Mouse (Mus musculus): Measurements from ENCODE around the gene Slc25a13.

Gene Slc25a13

DNA sequence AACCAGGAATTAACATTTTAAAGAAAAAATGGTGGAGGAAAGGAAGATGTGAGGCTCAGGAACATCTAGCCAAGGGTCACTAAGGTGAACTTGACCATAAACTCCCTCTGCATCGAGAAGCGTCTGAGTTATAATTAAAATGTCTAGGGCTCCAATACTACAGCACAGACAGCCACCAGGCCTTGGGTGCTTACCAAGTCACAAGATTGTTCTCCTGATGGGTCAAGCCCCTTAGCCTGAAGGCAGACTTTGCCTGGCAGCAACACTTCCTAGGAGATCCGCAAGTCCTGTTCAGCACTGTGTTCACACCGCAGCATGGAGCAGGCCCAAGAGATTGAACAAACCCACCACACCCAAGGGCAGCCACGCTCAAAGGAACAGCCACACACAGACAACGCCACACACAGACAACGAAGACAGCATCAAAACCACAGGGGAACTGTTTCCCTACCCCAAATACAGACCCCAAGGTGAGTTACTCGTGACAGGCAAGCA is 83.4 kb downstream of the Slc25a13 start:
- Histone ChIP-seq H3K9me3 (ENCODE audit: low read length) (no peaks in the 10 kb centered on the region), H3K27me3 (ENCODE audit: insufficient read depth, low read length) (no peaks in the 10 kb centered on the region), H3K36me3 (ENCODE audit: insufficient read depth, low read length) (peaks cover 50% of the 10 kb centered on the region), H3K4me3 (replicated peaks; ENCODE audit: low read length) (no peak overlapping the region), H3K4me1 (replicated peaks; ENCODE audit: low read depth, low read length) (peaks cover 56% of the 10 kb centered on the region)
- TF ChIP-seq CTCF (conservative IDR thresholded peaks at IDR 0.05; ENCODE audit: low read length) = no peak
- no peak for TF ChIP-seq POU5F1 (IDR thresholded peaks at IDR 0.05; ENCODE audit: borderline replicate concordance, low read length)
- no peak for TF ChIP-seq NANOG (IDR thresholded peaks at IDR 0.05; ENCODE audit: borderline replicate concordance, low read length)

DNA sequence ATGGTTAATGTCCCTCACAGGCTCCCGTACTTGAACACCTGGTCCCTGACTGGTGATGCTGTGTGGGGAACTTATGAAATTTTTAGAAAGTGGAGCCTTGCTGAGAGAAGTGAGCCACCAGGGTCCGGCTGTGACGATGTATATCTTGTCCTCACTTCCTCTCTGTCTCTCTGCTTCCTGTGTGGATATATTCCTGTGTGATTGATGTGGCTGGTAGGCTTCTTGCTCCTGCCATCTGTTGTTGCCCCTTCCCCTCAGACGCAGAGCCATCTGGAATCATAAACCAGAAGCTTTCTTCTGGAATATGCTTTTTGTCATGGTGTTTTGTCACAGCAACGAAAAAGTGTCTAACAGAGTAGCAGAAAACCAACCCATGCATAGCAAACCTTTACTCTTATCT is 84.9 kb downstream of the Slc25a13 start:
- TF ChIP-seq NANOG (IDR thresholded peaks at IDR 0.05; ENCODE audit: borderline replicate concordance, low read length) (no peak), POU5F1 (IDR thresholded peaks at IDR 0.05; ENCODE audit: borderline replicate concordance, low read length) (no peak), CTCF (conservative IDR thresholded peaks at IDR 0.05; ENCODE audit: low read length) (no peak)
- H3K9me3 ChIP-seq (ENCODE audit: low read length) = no peaks in the 10 kb centered on the region
- H3K27me3 ChIP-seq (ENCODE audit: insufficient read depth, low read length) = no peaks in the 10 kb centered on the region
- peaks cover 63% of the 10 kb centered on the region for H3K36me3 ChIP-seq (ENCODE audit: insufficient read depth, low read length)
- peaks cover 40% of the 10 kb centered on the region for H3K4me1 ChIP-seq (replicated peaks; ENCODE audit: low read depth, low read length)
- no peak overlapping the region for H3K4me3 ChIP-seq (replicated peaks; ENCODE audit: low read length)

DNA sequence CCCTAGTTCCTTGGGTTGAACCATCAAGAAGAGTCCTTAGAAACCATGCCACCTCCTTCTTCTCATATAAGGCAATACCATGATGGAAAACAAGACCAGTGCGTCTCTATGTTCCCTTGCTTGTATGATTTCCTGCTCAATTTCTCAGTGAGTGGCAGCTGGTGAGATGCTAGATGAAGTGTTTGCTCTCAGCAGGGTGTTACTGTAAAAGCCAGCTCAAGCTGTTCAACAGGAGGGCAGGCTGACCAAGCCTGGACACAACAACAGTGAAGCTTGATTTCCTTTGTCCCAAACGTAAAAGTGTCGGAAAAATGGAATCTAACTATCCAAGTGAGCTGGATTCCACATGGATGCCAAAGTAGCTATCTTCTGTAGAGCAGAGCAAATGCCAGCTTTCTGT is 91.4 kb downstream of the Slc25a13 start:
- H3K27me3 ChIP-seq (ENCODE audit: insufficient read depth, low read length) = no peaks in the 10 kb centered on the region
- no peaks in the 10 kb centered on the region for H3K9me3 ChIP-seq (ENCODE audit: low read length)
- peaks cover 8% of the 10 kb centered on the region for H3K4me1 ChIP-seq (replicated peaks; ENCODE audit: low read depth, low read length)
- H3K36me3 ChIP-seq (ENCODE audit: insufficient read depth, low read length) = peaks cover 66% of the 10 kb centered on the region
- H3K4me3 ChIP-seq (replicated peaks; ENCODE audit: low read length) = no peak overlapping the region
- TF ChIP-seq POU5F1 (IDR thresholded peaks at IDR 0.05; ENCODE audit: borderline replicate concordance, low read length) = no peak
- no peak for TF ChIP-seq CTCF (conservative IDR thresholded peaks at IDR 0.05; ENCODE audit: low read length)
- TF ChIP-seq NANOG (IDR thresholded peaks at IDR 0.05; ENCODE audit: borderline replicate concordance, low read length) = no peak

DNA sequence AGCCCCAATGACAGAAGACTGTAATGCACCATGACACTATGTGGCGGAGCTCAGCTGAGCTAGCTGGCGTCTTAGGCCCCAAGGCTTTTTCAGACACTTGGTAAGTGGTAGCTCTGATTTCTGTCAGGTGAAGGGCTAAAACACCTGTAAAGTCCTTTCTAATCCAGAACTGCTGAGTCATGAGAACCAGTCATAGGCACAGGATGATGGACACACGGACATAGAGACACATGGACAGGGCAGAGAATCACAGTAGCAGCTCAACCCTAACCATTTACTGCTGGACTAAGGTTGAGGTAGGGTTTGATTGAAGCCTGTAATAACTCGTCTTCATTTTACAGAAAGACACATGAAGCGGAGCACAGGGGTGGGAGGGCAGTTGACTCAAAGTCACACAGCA is 95.1 kb downstream of the Slc25a13 start:
- H3K36me3 ChIP-seq (ENCODE audit: insufficient read depth, low read length) = peaks cover 61% of the 10 kb centered on the region
- H3K9me3 ChIP-seq (ENCODE audit: low read length) = no peaks in the 10 kb centered on the region
- peaks cover 12% of the 10 kb centered on the region for H3K4me1 ChIP-seq (replicated peaks; ENCODE audit: low read depth, low read length)
- TF ChIP-seq CTCF (conservative IDR thresholded peaks at IDR 0.05; ENCODE audit: low read length) = no peak
- no peak overlapping the region for H3K4me3 ChIP-seq (replicated peaks; ENCODE audit: low read length)
- no peaks in the 10 kb centered on the region for H3K27me3 ChIP-seq (ENCODE audit: insufficient read depth, low read length)

DNA sequence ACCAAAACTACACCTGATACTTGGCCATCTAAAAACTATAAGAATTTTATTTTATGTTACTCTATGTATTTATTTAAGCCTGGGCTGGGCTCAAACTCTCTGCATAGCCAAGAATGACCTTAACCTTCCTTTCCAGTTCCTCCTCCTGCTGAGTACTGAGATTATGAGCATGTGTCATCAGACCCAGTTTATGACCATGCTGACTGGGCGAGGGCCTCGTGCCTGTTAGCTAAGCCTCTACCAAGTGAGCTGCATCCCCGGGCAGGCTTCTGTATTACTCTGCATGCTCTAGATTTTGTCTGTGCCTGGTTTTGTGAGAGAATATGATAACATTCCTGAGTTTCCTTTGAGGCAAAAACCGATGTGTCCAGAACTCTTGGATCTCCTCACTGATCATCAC is 96.1 kb downstream of the Slc25a13 start:
- Histone ChIP-seq H3K27me3 (ENCODE audit: insufficient read depth, low read length) (no peaks in the 10 kb centered on the region), H3K4me3 (replicated peaks; ENCODE audit: low read length) (no peak overlapping the region), H3K36me3 (ENCODE audit: insufficient read depth, low read length) (peaks cover 66% of the 10 kb centered on the region), H3K9me3 (ENCODE audit: low read length) (no peaks in the 10 kb centered on the region), H3K4me1 (replicated peaks; ENCODE audit: low read depth, low read length) (peaks cover 21% of the 10 kb centered on the region)
- TF ChIP-seq NANOG (IDR thresholded peaks at IDR 0.05; ENCODE audit: borderline replicate concordance, low read length) (no peak), POU5F1 (IDR thresholded peaks at IDR 0.05; ENCODE audit: borderline replicate concordance, low read length) (no peak), CTCF (conservative IDR thresholded peaks at IDR 0.05; ENCODE audit: low read length) (no peak)

DNA sequence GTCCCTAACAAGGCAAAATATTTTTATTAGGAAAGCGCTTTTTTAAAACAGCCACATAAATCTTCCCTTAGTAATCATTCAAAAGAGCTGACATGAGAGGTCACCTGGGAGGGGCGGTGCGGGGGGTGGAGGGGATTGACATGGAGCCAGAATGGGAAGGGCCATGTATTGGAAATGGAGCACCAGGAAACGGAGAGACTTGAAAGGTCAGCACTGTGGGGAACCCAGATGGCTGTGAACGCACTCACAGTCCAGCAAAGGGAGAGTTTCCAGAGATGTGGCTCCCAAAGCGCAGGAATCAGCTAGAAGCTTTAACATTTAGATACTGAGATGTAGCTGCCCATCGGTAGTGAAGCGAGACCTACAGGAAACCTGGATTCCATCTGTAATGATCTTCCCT is 101.2 kb downstream of the Slc25a13 start:
- H3K4me1 ChIP-seq (replicated peaks; ENCODE audit: low read depth, low read length) = peaks cover 54% of the 10 kb centered on the region
- no peaks in the 10 kb centered on the region for H3K9me3 ChIP-seq (ENCODE audit: low read length)
- peaks cover 66% of the 10 kb centered on the region for H3K36me3 ChIP-seq (ENCODE audit: insufficient read depth, low read length)
- no peaks in the 10 kb centered on the region for H3K27me3 ChIP-seq (ENCODE audit: insufficient read depth, low read length)
- no peak overlapping the region for H3K4me3 ChIP-seq (replicated peaks; ENCODE audit: low read length)
- TF ChIP-seq CTCF (conservative IDR thresholded peaks at IDR 0.05; ENCODE audit: low read length) (no peak), POU5F1 (IDR thresholded peaks at IDR 0.05; ENCODE audit: borderline replicate concordance, low read length) (no peak), NANOG (IDR thresholded peaks at IDR 0.05; ENCODE audit: borderline replicate concordance, low read length) (no peak)

DNA sequence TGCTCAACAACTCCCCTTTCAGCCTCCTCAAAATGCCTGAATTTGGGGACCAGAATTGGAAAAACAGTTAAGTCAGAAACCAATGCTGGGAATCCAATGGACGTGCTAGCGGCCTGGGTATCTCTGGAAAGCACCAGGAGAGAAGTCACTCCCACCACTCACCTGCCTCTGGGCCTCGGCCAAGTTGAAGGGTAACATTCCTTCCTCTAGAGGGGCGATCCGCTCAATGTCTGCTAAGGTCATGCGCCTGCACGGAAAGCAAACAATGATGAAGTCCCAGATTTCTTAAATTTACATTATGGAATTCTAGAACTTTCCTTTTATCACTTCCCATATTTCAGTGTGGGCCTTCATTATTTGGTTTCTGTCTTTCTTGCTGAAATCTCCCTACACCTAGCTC is 103.2 kb downstream of the Slc25a13 start:
- Histone ChIP-seq H3K36me3 (ENCODE audit: insufficient read depth, low read length) (peaks cover 58% of the 10 kb centered on the region), H3K4me1 (replicated peaks; ENCODE audit: low read depth, low read length) (peaks cover 73% of the 10 kb centered on the region), H3K27me3 (ENCODE audit: insufficient read depth, low read length) (no peaks in the 10 kb centered on the region), H3K4me3 (replicated peaks; ENCODE audit: low read length) (no peak overlapping the region), H3K9me3 (ENCODE audit: low read length) (no peaks in the 10 kb centered on the region)
- peak; percentile 65 for TF ChIP-seq CTCF (conservative IDR thresholded peaks at IDR 0.05; ENCODE audit: low read length)
- TF ChIP-seq POU5F1 (IDR thresholded peaks at IDR 0.05; ENCODE audit: borderline replicate concordance, low read length) = no peak
- TF ChIP-seq NANOG (IDR thresholded peaks at IDR 0.05; ENCODE audit: borderline replicate concordance, low read length) = no peak

DNA sequence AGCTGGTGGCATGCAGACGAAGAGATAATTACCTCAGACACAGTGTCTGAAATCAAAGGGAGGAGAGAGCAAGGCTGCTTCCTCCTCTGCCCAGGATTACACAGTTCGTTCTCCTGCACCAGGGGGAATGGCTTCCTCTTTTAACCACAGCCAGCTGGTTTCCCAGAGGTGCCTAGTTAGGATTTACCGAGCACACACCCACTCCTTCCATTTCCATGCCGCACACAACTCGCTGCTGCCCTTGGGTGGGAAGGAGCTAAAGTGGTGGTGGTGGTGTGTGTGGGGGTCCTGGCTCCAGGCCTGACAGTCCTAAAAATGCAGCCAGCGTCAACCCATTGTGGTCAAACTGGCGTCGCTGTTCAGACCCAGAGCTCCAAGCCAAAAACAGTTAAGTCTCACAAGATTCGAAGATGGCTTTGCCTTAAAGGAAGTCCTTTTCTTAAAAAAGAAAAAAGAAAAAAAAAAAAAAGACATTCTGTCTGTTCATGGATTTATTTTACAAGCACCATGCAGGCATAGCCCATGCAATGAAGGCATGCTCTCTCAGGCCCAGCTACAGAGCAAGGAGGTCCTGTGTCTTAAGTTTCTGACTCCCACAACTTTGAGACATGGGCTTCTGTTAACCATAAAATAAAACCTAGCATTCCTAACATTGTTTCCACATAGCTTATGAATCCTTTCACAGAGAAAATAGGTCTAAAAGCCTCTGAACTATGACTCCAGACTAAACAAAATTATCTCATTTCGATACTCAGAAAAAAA is 104.0 kb downstream of the Slc25a13 start:
- Histone ChIP-seq H3K27me3 (ENCODE audit: insufficient read depth, low read length) (no peaks in the 10 kb centered on the region), H3K4me1 (replicated peaks; ENCODE audit: low read depth, low read length) (peaks cover 81% of the 10 kb centered on the region), H3K9me3 (ENCODE audit: low read length) (no peaks in the 10 kb centered on the region), H3K4me3 (replicated peaks; ENCODE audit: low read length) (no peak overlapping the region), H3K36me3 (ENCODE audit: insufficient read depth, low read length) (peaks cover 62% of the 10 kb centered on the region)
- TF ChIP-seq POU5F1 (IDR thresholded peaks at IDR 0.05; ENCODE audit: borderline replicate concordance, low read length) = no peak
- TF ChIP-seq NANOG (IDR thresholded peaks at IDR 0.05; ENCODE audit: borderline replicate concordance, low read length) = no peak
- TF ChIP-seq CTCF (conservative IDR thresholded peaks at IDR 0.05; ENCODE audit: low read length) = no peak
